Comparison of ENCODE assay signal across 11 mouse cellular contexts in genomic region chr14:76625589-76626368, GRCm38 (mm10).
DNase-seq lines count a peak whose midpoint lies in the region; ATAC-seq and TF ChIP-seq lines count a peak whose summit lies in the region.
"Had no signal": no experiment of that assay in that cellular context is flagged by ENCODE, and none has a peak within 500 bp of the region (broad histone marks: within the 10 kb centered on the region; RNA-seq: fewer than 3 reads in every experiment).

No protein-coding gene starts in this region.

- 67% methylated on average over 10 of the region's 10 CpGs for WGBS in forebrain, embryonic 10.5 days
- 65% methylated on average over 10 of the region's 10 CpGs for WGBS in forebrain, embryonic 11.5 days
- WGBS in liver, postnatal 0 days (ENCODE audit: insufficient replicate concordance) = 60% methylated on average over 10 of the region's 10 CpGs
- WGBS in limb, embryonic 13.5 days = 49% methylated on average over 10 of the region's 10 CpGs
- WGBS in stomach, embryonic 16.5 days = 54% methylated on average over 10 of the region's 10 CpGs

- H3K27ac ChIP-seq in forebrain, embryonic 10.5 days = peak overlapping the region; percentile 87
- H3K27ac ChIP-seq in forebrain, embryonic 11.5 days (ENCODE audit: low read depth, low read length) = no peak overlapping the region
- H3K27ac ChIP-seq in liver, postnatal 0 days (ENCODE audit: low read depth) = no peak overlapping the region
- H3K27ac ChIP-seq in limb, embryonic 13.5 days = peak overlapping the region; percentile 78
- no peak overlapping the region; the same call in 1 of the 2 replicates for H3K27ac ChIP-seq in stomach, embryonic 16.5 days (ENCODE audit: low read length)

- H3K9ac ChIP-seq in forebrain, embryonic 11.5 days (ENCODE audit: low read length) = no peak overlapping the region
- no peak overlapping the region for H3K9ac ChIP-seq in liver, postnatal 0 days (replicated peaks)
- no peak overlapping the region for H3K9ac ChIP-seq in limb, embryonic 13.5 days
- 0 out of 2 replicates have a peak overlapping the region, but pooled peaks have one; percentile 26 for H3K9ac ChIP-seq in stomach, embryonic 16.5 days (ENCODE audit: low read length)

- no peak for TF ChIP-seq EP300 in liver, postnatal 0 days (IDR thresholded peaks at IDR 0.05; ENCODE audit: low read depth)

- no peak for ATAC-seq in forebrain, embryonic 11.5 days (replicated peaks; ENCODE audit: low FRiP score)
- no peak for ATAC-seq in liver, postnatal 0 days
- no peak for ATAC-seq in limb, embryonic 13.5 days (ENCODE audit: low FRiP score, low read depth)
- ATAC-seq in stomach, embryonic 16.5 days (ENCODE audit: insufficient read depth, low FRiP score) = no peak
- ATAC-seq: lung, postnatal 0 days had no signal

- no peak for TF ChIP-seq CTCF in liver, postnatal 0 days (IDR thresholded peaks at IDR 0.05; ENCODE audit: low read depth)

- peaks cover 54% of the 10 kb centered on the region for H3K4me1 ChIP-seq in forebrain, embryonic 10.5 days
- peaks cover 16% of the 10 kb centered on the region for H3K4me1 ChIP-seq in forebrain, embryonic 11.5 days (replicated peaks; ENCODE audit: control insufficient read depth, insufficient read depth, low read length)
- peaks cover 16% of the 10 kb centered on the region for H3K4me1 ChIP-seq in liver, postnatal 0 days (ENCODE audit: insufficient read depth)
- peaks cover 55% of the 10 kb centered on the region for H3K4me1 ChIP-seq in limb, embryonic 13.5 days
- peaks cover 44% of the 10 kb centered on the region for H3K4me1 ChIP-seq in stomach, embryonic 16.5 days (ENCODE audit: control insufficient read depth, insufficient read depth, low read length)

- H3K4me3 ChIP-seq in forebrain, embryonic 10.5 days = no peak overlapping the region
- H3K4me3 ChIP-seq in forebrain, embryonic 11.5 days (ENCODE audit: low read depth, low read length) = no peak overlapping the region
- no peak overlapping the region for H3K4me3 ChIP-seq in liver, postnatal 0 days (ENCODE audit: low read depth, low read length)
- no peak overlapping the region for H3K4me3 ChIP-seq in limb, embryonic 13.5 days
- H3K4me3 ChIP-seq in stomach, embryonic 16.5 days (replicated peaks; ENCODE audit: low read length) = no peak overlapping the region

- H3K4me2 ChIP-seq in forebrain, embryonic 11.5 days (ENCODE audit: low read depth, low read length, severe bottlenecking) = no peak overlapping the region
- no peak overlapping the region for H3K4me2 ChIP-seq in liver, postnatal 0 days (ENCODE audit: low read depth, low read length)
- no peak overlapping the region for H3K4me2 ChIP-seq in limb, embryonic 13.5 days (replicated peaks)
- H3K4me2 ChIP-seq in stomach, embryonic 16.5 days (ENCODE audit: low read depth, low read length) = no peak overlapping the region

- H3K9me3 ChIP-seq in forebrain, embryonic 10.5 days = no peaks in the 10 kb centered on the region
- H3K9me3 ChIP-seq in forebrain, embryonic 11.5 days (ENCODE audit: control insufficient read depth, low read length) = no peaks in the 10 kb centered on the region
- no peaks in the 10 kb centered on the region for H3K9me3 ChIP-seq in liver, postnatal 0 days (ENCODE audit: low read length)
- no peaks in the 10 kb centered on the region for H3K9me3 ChIP-seq in limb, embryonic 13.5 days
- H3K9me3 ChIP-seq in stomach, embryonic 16.5 days (replicated peaks; ENCODE audit: control insufficient read depth, low read length) = no peaks in the 10 kb centered on the region

- H3K36me3 ChIP-seq in forebrain, embryonic 10.5 days (replicated peaks) = no peaks in the 10 kb centered on the region
- H3K36me3 ChIP-seq in forebrain, embryonic 11.5 days (ENCODE audit: control insufficient read depth, insufficient read depth, low read length) = no peaks in the 10 kb centered on the region
- no peaks in the 10 kb centered on the region for H3K36me3 ChIP-seq in liver, postnatal 0 days (replicated peaks; ENCODE audit: insufficient read depth, low read length)
- H3K36me3 ChIP-seq in limb, embryonic 13.5 days = no peaks in the 10 kb centered on the region
- H3K36me3 ChIP-seq in stomach, embryonic 16.5 days (ENCODE audit: control insufficient read depth, insufficient read depth, low read length) = no peaks in the 10 kb centered on the region

- no peaks in the 10 kb centered on the region for H3K27me3 ChIP-seq in forebrain, embryonic 10.5 days (ENCODE audit: poor library complexity, severe bottlenecking)
- H3K27me3 ChIP-seq in forebrain, embryonic 11.5 days (ENCODE audit: control insufficient read depth, insufficient read depth, low read length) = no peaks in the 10 kb centered on the region
- H3K27me3 ChIP-seq in liver, postnatal 0 days (ENCODE audit: insufficient read depth, low read length) = no peaks in the 10 kb centered on the region
- H3K27me3 ChIP-seq in limb, embryonic 13.5 days = no peaks in the 10 kb centered on the region
- H3K27me3 ChIP-seq in stomach, embryonic 16.5 days (ENCODE audit: control insufficient read depth, insufficient read depth, low read length) = no peaks in the 10 kb centered on the region

- peak; percentile 21 for DNase-seq in forebrain, embryonic 10.5 days (ENCODE audit: extremely low spot score, low spot score)
- no peak for DNase-seq in forebrain, embryonic 11.5 days (ENCODE audit: low spot score)
- peak; percentile 30 for DNase-seq in liver
- no peak for DNase-seq in liver, postnatal 0 days
- no peak for DNase-seq in layer of hippocampus, postnatal 14 days (ENCODE audit: low spot score in 2 of 2)
- DNase-seq in adrenal gland, adult (ENCODE audit: inconsistent age in 2 of 2, low spot score in 1 of 2) = no peak
- DNase-seq: cerebellum, adult 11 months; kidney, postnatal 10 days had no signal

Comparison
In these comparisons a context has a peak if more than half of its experiments do, and no peak if none do; other contexts are left out.
1. DNase-seq: peak in forebrain, embryonic 10.5 days (single experiment) and liver (single experiment); none in forebrain, embryonic 11.5 days (single experiment), liver, postnatal 0 days (single experiment), layer of hippocampus, postnatal 14 days (0 of 2) and adrenal gland, adult (0 of 2).
2. H3K27ac ChIP-seq: peak in forebrain, embryonic 10.5 days (single experiment) and limb, embryonic 13.5 days (single experiment); none in forebrain, embryonic 11.5 days (single experiment), liver, postnatal 0 days (single experiment) and stomach, embryonic 16.5 days (single experiment).